Mouse (Mus musculus) liver, adult 2 months (tissue): Measurements from ENCODE around the gene Smndc1.

Source experiments
- CTCF ChIP-seq: fragments of 200-500 bp; IDR thresholded peaks from 2 replicates; pipeline ENCODE4 v1.5.1; 2011; ENCODE audit warnings: low read depth, low read length, control low read depth
- POLR2A ChIP-seq: fragments of 200-500 bp; IDR thresholded peaks from 2 replicates; pipeline ENCODE4 v1.6.1; 2011; ENCODE audit warnings: low read length, control low read depth; ENCODE audit not compliant: insufficient read depth; ENCODE audit errors: extremely low read depth

DNA sequence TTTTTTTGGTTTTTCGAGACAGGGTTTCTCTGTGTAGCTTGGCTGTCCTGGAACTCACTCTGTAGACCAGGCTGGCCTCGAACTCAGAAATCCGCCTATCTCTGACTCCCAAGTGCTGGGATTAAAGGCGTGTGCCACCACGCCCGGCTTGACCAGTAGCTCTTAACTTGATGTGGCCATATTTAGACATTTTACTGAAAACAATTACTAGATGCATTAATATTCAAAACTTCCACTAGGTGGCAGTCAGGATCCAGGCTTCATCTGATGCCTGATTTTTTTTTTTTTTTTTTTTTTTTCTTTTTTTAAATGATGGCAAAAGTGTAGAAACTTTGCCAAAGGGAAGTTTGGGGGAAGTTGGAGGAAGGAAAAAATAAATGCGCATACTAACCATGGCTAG lies 4.2 kb upstream of the Smndc1 start:
- no peak for TF ChIP-seq CTCF
- TF ChIP-seq POLR2A: no peak
